Mouse (Mus musculus): ENCODE data around the gene Iapp.
"Not testable (repeated sequence)": the region's sequence is repeated elsewhere in the genome, so short reads cannot be mapped to it uniquely, and the experiment has no call there.

Gene Iapp

DNA sequence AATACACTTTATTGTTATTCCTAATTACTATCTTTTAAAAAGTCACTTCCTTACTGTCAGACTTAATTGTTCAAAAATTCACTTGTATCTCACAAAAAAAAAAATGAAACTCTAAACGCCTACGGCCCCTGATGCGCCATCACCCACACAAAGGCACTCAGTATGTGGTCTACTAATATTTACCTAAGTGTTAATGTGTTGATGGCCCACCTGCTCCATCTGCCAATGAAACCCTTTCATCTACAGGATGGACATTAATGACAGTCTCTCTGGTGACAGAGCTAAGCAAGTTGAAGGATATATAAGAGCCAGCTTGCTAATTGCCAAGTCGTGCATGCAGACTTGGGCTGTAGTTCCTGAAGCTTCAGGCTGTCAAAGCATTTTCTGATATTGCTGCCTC, at the start of gene Iapp:
Iapp (plus strand) TSS at position 326 of the 400 bp plus-strand sequence.
- no peak for DNase-seq (ENCODE audit: low read depth)

DNA sequence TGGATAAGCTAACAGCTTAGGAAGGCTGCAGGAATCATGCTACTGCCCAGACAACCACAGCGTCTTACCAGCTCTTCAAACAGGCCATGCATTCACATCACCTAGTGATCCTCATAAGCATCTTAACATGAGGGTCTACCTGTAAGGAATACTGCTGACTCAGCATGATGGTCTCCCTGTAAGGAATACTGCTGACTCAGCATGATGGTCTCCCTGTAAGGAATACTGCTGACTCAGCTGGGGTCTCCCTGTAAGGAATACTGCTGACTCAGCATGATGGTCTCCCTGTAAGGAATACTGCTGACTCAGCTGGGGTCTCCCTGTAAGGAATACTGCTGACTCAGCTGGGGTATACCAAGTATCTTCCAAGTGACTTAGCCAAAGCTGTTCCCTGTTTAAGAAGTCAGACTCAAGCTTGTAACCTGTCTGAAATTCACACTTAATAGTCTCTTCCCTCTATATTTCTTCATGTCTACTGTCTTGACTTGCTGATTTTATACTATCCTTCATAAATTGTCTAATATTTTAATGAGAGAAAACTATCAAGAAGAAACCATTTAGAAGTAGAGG, 47.4 kb upstream of the Iapp start:
- DNase-seq (ENCODE audit: low read depth) = not testable (repeated sequence)

DNA sequence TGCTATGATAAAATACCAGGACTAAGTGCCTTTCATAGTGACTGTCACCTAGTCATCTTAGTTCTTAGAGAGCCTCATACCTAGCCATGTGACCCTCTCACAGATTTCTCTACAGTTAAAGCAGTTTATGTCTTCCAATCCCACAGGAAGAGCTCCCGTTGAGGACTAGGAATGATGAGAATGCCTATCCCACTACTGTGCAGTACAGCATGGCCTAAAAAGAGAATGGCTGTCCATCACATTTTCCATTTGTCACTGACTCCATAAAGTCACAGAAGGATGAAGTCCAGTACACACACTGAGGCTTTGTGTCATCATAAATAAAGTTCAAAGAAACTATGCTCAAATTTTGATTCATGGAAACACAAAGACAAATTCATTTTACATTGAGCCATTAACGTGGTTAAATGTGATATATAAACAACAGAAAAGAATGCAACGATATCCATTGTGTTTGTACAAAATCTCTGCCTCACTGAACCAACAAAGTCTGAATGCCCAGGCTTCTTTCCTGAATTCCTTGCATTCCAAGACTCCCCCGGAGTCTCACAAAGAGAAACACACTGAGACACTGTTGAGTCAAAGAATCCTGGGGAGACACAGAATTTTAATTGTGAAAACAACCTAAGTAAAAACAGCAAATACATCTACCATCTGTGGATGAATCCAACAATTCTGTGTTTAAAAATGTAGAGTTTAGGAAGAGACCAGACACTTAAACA, 22.3 kb upstream of the Iapp start:
- DNase-seq (ENCODE audit: low read depth) = no peak

DNA sequence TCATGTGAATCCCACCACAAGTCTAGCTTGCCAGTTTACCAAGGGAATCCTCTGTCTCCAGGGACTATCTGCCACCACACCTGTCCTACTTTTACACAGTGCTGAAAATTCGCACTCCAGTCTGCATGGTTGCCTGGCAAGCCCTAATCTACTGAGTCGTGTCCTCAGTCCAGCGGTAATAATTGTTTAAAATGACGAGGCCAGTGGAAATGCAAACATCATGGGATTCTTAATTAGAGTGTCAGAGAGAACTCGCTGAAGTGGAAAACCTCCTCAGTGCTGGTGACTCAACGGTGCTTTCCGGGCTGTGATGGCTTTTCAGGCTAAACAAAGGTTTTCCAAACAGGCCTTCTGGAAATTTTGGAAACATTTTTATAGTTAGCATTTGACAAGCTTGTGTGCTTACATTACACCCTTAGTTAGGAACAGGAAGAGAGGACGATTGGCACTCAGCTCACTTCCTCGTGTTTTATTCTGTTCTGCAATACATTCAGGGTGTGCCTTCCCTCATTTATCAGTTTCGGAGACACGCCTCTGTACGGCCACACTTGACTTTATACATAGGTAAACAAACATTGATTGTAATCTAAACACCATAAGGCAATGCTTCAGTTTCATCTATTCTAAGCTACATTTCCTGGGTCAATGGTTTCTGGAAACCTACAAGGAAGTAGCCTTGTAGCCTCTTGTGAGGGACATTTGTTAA, 8.7 kb upstream of the Iapp start:
- no peak for DNase-seq (ENCODE audit: low read depth)

DNA sequence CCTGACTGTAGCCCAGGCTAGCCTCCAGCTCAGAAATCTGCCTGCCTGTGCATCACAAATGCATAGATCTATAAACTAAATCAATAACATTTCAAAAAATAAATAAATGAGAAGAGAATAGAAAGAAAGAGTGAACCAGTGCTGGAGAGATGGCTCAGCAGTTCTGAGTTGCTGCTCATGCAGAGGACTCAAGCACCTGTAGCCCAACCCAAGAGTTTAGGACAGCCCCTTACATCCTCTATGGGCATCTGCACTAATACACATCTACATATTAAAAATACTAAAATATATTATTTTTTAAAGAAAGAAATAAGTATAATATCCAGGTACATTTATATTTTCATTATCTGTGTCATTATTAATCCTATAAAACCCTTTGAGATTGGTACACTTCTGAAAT, 6.9 kb downstream of the Iapp start:
- DNase-seq (ENCODE audit: low read depth) = no peak

DNA sequence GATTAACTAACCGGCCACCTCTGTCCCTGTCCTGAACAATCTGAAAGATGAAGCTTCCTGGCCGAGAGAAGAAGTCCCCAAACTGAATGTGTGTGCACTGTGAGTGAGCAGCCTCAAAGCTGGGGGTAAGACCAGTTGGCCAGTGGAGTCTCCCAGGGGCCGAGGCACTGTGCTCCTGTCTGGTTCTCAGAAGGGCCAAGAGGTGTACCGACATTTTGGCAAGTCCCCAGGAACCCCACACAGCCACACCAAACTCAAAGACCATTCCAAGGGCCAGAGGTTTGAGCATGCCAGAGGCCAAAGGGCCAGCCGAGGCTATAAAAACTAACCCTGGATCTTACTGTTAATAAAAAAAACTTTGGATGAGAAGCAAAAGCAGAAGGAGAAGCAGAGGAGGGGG, 16.1 kb downstream of the Iapp start:
- DNase-seq (ENCODE audit: low read depth) = no peak

DNA sequence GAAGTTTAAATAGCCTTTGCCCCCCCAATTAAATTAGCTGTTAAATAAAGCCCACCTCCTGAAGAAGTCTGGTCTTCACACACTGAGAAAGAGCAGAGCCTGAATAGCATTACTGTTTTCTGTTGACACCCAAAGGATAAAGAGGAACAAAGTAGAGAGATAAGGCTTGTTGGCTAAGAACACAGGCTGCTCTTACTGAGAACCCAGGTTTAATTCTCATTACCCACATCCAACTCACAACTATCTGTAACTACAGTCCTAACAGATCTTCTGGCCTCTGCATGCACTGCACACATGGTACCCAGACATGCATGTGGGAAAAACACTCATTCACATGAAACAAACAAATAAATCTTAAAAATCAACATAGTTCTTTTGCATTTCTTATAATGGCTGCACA, 18.9 kb downstream of the Iapp start:
- no peak for DNase-seq (ENCODE audit: low read depth)

DNA sequence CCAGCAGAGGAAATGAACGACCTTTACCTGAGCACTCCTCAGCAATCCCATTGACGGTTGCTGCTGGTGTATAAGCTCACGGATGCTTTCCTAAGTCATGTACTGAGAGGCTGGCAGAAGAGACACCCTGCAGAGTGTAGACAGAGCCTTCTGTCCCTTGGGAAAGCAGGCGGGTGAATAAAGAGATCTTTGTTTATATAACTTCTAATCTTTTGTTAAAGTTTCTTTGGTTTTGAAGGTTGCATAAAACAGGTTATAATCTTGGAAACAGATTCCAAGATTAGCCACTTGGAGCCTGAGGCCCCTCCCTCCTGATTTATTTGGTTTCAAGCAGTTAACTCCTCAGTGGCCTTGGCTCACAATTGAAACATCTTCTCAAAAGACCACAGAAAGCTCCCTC, 24.7 kb downstream of the Iapp start, which contains the start of gene Slco1a5:
Slco1a5 (minus strand) TSS at position 101 of the 400 bp plus-strand sequence.
- DNase-seq (ENCODE audit: low read depth) = no peak

DNA sequence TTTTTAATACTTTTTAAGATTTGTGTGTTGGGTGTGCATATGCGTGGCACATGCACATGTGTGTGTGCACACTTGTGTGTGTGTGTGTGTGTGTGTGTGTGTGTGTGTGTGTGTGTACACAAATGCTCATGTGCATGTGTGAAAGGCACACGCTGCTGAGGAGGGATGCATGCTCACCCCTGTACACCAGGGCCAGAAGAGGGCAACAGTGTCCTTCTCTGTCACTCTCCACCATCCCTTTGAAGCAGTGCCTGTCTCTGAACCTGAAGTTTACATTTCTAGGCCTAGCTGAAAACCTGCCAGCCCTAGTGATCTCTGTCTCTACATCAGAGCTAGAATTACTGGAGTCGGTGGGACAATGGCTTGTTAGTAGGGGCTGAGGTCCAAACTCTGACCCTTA, 28.4 kb downstream of the Iapp start:
- no peak for DNase-seq (ENCODE audit: low read depth)

DNA sequence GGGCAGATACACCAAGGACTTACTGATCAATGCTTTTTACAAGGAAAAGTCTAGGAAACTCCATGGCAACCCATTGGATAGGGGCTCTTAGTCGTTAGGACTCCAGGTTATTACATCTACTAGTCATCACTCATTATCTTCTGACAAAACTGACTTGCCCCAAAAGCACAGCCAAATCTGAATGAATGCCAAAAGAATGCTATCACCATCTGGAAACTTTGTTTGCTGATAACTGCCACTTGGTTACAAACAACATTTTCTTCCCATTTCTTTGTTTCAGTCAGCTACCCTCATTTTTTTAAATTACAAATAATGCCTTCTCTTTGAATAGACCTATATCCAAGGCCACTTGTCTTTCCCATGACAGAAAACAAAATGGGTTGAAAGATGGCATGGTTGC, 31.0 kb downstream of the Iapp start:
- no peak for DNase-seq (ENCODE audit: low read depth)

DNA sequence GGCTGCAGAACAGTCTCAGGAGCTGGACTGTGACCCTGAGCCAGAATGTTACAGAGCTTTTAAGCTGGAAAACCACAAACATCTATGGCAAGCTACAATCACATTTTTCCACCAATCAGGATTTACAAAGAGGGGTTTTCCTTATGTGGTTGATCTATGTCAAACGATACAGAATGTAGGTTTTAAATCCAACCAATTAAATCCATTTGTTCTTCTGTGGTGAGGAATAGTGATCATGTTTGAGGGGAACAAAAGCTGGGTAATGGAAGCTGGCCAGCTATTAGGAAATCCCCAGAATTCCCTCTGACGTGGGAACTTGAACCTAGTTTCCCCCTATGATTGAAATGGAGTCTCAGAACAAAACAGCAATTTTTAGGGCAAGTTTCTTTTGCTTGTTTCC, 40.7 kb downstream of the Iapp start:
- no peak for DNase-seq (ENCODE audit: low read depth)

DNA sequence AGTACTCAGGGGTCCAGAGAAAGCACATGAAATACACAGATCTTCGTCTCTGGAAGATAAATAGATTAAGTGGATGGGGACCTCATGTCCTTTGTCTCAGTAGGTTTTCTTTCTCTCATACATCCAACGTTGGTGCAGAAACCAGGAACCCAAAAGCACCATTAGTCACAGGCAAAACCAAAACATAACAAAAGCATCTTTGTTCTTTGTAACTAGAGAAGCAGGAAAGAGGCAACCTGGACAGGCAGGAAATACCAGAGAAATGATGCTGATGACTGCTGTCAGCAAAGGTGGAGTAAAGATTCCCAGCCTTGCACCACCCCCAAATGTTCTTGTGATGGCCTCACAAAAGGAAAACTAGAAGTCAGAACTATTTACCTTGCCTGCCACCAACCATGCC, 41.4 kb downstream of the Iapp start:
- DNase-seq (ENCODE audit: low read depth) = no peak

DNA sequence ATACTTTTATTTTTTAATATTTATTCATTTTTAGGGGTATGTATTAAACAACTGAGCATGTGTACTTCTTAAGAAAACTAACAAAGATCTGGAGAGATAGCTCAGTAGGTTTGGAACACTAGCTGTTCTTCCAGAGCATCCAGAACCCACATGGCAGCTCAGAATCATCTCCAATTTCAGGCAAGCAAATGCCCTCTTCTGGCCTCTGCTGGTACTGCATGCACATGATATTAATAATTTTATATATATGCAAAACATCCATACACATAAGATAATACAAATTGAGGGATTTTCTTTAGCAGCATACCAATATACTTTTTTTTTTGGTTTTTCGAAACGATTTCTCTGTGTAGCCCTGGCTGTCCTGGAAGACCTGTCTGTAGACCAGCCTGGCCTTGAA, 45.3 kb downstream of the Iapp start:
- DNase-seq (ENCODE audit: low read depth) = peak; percentile 80

DNA sequence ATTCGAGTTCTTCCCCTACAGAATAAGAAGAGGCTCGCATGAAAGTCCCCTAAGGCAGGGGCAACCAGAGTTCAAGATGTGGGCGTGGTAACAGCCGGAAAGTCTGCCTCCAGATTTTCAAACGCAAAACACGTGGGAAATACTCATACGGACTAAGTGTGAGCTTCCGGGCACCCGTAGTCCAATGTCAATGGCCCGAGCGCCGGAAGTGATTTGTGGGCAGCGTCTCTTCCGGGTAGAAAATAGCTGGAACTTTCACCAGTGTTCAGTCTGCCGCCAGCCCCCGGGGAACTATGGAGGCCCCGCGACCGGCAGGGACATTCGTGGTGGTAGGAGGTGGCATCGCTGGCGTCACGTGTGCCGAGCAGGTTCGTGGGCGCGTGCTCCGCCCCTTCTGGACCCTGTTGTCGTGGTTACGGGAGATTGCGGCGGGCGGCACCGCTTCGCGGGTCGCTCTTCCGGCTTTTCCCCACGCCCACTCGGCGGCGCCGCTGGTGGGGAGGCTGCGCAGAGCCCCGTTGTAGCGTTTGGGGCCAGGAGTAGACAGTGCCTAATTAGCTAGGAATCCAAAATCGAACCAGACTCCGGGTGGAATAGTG, 47.3 kb downstream of the Iapp start, which contains the start of gene Pyroxd1:
Pyroxd1 (plus strand) TSS at position 215 of the 599 bp plus-strand sequence.
- peak; percentile 98 for DNase-seq (ENCODE audit: low read depth)

DNA sequence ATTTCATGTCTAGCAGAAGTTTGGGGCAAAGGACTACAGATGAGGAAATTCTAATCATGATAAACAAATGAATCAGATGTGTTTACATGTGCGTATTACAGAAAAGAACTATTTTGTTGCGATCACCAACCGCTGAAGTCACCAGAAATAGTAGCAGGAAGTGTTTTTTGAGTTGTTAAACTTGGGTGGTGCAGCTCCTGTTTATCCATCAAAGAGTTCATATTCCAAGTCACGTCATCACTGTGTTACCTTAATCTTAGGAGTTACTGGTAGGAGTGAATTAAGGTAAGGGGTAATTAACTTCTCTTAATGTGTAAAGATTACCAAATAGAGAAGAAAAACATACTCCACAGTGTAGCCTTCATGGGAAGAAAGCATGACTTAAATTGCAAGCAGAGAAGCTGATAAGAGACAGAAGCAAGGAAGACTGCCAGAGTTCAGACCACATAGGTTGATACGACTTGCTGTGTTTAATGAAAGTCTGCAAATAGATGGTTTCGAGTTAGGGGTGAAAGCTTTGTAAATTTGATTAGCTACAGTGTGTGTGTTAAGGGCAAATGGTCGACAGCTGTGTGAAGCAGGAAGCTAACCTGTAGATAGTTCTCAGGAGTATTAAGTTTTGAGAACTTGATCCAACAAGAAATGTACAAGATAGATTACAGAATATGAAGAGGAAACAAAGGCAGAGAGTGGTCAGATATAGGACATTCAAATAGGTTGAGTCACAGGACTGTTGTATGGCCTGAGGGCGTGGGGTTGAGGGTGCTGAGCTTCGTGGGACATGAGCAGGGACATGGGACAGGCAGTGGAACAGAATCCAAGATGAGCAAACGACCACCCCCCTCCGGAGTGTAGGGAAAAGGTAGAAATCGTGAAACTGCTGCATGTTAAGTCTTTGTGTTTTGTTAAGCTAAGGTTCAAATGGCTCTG, 48.2 kb downstream of the Iapp start:
- DNase-seq (ENCODE audit: low read depth) = peak; percentile 52

DNA sequence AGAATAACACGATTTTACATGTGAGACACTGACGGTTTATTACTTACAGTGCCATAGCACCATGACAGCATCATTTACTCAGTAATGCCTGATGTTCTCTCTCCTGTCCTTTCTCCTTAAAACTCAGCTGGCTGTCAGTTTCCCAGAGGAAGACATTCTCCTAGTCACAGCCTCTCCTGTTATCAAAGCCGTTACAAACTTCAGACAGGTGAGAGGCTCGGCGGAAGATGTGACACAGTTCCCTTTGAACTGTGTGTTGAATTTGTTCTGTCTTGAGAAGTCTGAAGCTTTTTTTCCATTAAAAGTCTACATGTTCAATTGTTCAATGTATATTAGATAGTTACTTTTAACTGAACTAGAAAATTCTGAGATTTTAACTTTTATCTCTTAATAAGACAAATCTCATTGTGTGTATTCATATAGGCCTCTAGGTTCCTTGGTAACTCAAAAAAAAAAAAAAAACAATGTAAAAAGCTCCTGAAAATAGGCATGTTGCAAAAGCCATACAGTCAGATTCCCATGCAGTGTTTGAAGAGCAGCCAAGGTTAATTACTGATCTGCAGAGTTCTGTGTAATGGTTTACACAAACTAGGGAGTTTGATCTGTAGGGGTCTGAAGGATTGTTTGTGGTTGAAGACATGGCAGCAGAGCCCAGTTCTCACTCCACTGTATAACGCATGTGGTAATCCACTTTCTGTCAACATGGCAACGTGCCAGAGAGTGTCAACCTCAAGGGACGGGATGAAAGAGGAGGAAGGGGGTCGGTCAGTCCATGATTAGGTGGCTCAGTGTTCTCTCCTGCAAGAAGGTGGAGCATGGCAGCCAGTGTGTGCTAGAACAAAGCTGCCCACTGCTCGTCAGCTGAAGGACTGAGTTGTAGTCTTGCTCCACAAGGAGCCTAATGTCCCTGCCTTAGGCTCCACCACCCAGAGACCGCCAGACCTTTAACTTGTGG, 49.5 kb downstream of the Iapp start:
- DNase-seq (ENCODE audit: low read depth) = peak; percentile 33

DNA sequence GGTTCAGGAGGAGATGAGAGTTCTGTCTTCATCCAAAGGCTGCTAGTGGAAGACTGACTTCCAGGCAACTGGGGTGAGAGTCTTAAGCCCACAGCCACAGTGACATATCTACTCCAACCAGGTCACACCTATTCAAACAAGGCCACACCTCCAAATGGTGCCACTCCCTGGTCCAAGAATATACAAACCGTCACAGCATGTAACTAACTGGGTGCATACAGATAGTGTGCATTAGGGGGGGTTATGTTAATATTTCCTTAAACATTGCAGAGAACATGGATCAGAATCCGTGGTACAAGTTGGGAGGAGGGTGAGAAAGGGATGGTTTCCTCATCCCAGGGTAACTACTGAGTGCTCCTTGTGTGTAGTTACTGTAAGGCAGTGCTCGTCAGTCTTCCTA, 53.9 kb downstream of the Iapp start:
- DNase-seq (ENCODE audit: low read depth) = not testable (repeated sequence)

All from 416B (cell line).